Mouse (Mus musculus): Measurements from ENCODE around the gene Olfr1124. TPM values are rescaled to one million over a fixed set of nuclear protein-coding genes. Genes with fewer than 3 reads are reported as not detected.

The Olfr1124 gene
- polyA plus RNA-seq, 1 experiment from 2014 or later = not detected

DNA sequence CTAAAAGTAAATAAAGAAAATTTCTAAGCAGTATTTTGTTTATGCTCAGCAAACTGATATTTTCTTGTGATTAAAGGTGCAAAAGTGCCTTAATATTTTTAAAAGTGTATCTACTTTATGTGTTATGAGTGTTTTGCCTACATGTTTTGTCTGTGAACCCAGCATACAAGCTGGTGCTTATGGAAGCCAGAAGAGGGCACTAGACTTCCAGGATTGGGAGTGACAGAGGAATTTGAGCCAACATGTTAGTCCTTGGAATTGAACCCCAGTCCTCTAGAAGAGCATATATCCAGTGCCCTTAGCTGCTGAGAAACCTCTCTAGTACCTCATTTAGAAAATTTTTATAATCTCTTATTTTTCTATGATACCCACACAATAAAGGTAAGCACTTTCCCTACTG is 50.1 kb downstream of the Olfr1124 start:
- ATAC-seq (ENCODE audit: insufficient number of reproducible peaks, insufficient read depth, low FRiP score, low read depth) = no peak
- H3K4me2 ChIP-seq (replicated peaks; ENCODE audit: low read depth, low read length) = no peak overlapping the region
- H3K9ac ChIP-seq (replicated peaks; ENCODE audit: low read depth, low read length) = no peak overlapping the region

GRCm38 (mm10) chr2:87481158-87481557 is 51.1 kb downstream of the Olfr1124 start:
- no peaks in the 10 kb centered on the region for H3K4me1 ChIP-seq (ENCODE audit: control insufficient read depth, insufficient read depth, low read length)
- no peak overlapping the region for H3K27ac ChIP-seq (ENCODE audit: low read length)
- ATAC-seq (ENCODE audit: insufficient number of reproducible peaks, insufficient read depth, low FRiP score, low read depth) = no peak
- H3K4me2 ChIP-seq (replicated peaks; ENCODE audit: low read depth, low read length) = no peak overlapping the region
- H3K27me3 ChIP-seq (ENCODE audit: control insufficient read depth, insufficient read depth, low read length) = no peaks in the 10 kb centered on the region
- no peaks in the 10 kb centered on the region for H3K9me3 ChIP-seq (ENCODE audit: control insufficient read depth, low read depth, low read length)
- H3K4me3 ChIP-seq (ENCODE audit: low read depth, low read length) = no peak overlapping the region
- 73% methylated on average over 4 of the region's 4 CpGs for WGBS
- H3K9ac ChIP-seq (replicated peaks; ENCODE audit: low read depth, low read length) = no peak overlapping the region
- no peaks in the 10 kb centered on the region for H3K36me3 ChIP-seq (ENCODE audit: control insufficient read depth, insufficient read depth, low read length)

More for the DNA sequence above, 50.1 kb downstream of the Olfr1124 start:
- Histone ChIP-seq H3K36me3 (ENCODE audit: control insufficient read depth, insufficient read depth, low read length) (no peaks in the 10 kb centered on the region), H3K4me3 (ENCODE audit: low read depth, low read length) (no peak overlapping the region), H3K27me3 (ENCODE audit: control insufficient read depth, insufficient read depth, low read length) (no peaks in the 10 kb centered on the region), H3K9me3 (ENCODE audit: control insufficient read depth, low read depth, low read length) (no peaks in the 10 kb centered on the region), H3K4me1 (ENCODE audit: control insufficient read depth, insufficient read depth, low read length) (no peaks in the 10 kb centered on the region), H3K27ac (ENCODE audit: low read length) (no peak overlapping the region)

DNA sequence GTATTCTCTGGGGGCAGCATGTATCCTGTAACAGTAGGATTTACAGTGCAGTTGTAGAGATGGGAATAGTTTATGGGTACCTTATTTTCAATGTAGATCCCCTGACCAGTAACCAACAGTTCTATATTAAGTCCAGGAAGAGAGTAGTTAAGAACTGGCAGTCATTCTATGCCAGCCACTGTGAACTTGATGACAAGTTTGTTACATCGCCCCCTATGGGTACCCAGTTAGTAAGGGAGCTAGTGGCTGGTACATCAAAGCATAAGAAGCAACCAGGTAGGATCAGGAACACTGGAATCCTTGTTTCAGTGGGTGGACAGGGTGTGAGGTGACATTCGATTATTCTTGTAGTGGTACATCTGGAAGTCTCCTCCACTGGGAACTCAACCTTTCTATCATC is 52.2 kb downstream of the Olfr1124 start:
- H3K9me3 ChIP-seq (ENCODE audit: control insufficient read depth, low read depth, low read length) = no peaks in the 10 kb centered on the region
- ATAC-seq (ENCODE audit: insufficient number of reproducible peaks, insufficient read depth, low FRiP score, low read depth) = no peak
- WGBS = 77% methylated on average over 2 of the region's 2 CpGs
- H3K4me1 ChIP-seq (ENCODE audit: control insufficient read depth, insufficient read depth, low read length) = no peaks in the 10 kb centered on the region
- no peak overlapping the region for H3K4me3 ChIP-seq (ENCODE audit: low read depth, low read length)
- no peaks in the 10 kb centered on the region for H3K27me3 ChIP-seq (ENCODE audit: control insufficient read depth, insufficient read depth, low read length)
- H3K9ac ChIP-seq (replicated peaks; ENCODE audit: low read depth, low read length) = no peak overlapping the region
- H3K36me3 ChIP-seq (ENCODE audit: control insufficient read depth, insufficient read depth, low read length) = no peaks in the 10 kb centered on the region
- H3K27ac ChIP-seq (ENCODE audit: low read length) = no peak overlapping the region
- H3K4me2 ChIP-seq (replicated peaks; ENCODE audit: low read depth, low read length) = no peak overlapping the region

Other genes with a start within 250 kb of the Olfr1124 start
- not detected in 2 replicates for gene Olfr1112, start 242.5 kb upstream of the Olfr1124 start, polyA plus RNA-seq (2014; fragmentation: Nextera tagmentation; extraction: Ambion mirVana)
- not detected in 2 replicates for gene Olfr1113, start 221.3 kb upstream of the Olfr1124 start, polyA plus RNA-seq (2014; fragmentation: Nextera tagmentation; extraction: Ambion mirVana)
- gene Olfr1115, start 182.3 kb upstream of the Olfr1124 start, polyA plus RNA-seq (2014; fragmentation: Nextera tagmentation; extraction: Ambion mirVana) = not detected in 2 replicates
- not detected in 2 replicates for gene Olfr1116, start 162.7 kb upstream of the Olfr1124 start, polyA plus RNA-seq (2014; fragmentation: Nextera tagmentation; extraction: Ambion mirVana)
- gene Olfr1118, start 122.7 kb upstream of the Olfr1124 start, polyA plus RNA-seq (2014; fragmentation: Nextera tagmentation; extraction: Ambion mirVana) = not detected in 2 replicates
- gene Olfr1120, start 75.5 kb upstream of the Olfr1124 start, polyA plus RNA-seq (2014; fragmentation: Nextera tagmentation; extraction: Ambion mirVana) = not detected in 2 replicates
- gene Olfr1121, start 60.4 kb upstream of the Olfr1124 start, polyA plus RNA-seq (2014; fragmentation: Nextera tagmentation; extraction: Ambion mirVana) = not detected in 2 replicates
- gene Olfr1122, start 44.4 kb upstream of the Olfr1124 start, polyA plus RNA-seq (2014; fragmentation: Nextera tagmentation; extraction: Ambion mirVana) = not detected in 2 replicates
- gene Olfr1123, start 13.6 kb upstream of the Olfr1124 start, polyA plus RNA-seq (2014; fragmentation: Nextera tagmentation; extraction: Ambion mirVana) = not detected in 2 replicates
- not detected in 2 replicates for gene Olfr1126, start 23.7 kb downstream of the Olfr1124 start, polyA plus RNA-seq (2014; fragmentation: Nextera tagmentation; extraction: Ambion mirVana)
- gene Pramel7, start 66.8 kb downstream of the Olfr1124 start, polyA plus RNA-seq (2014; fragmentation: Nextera tagmentation; extraction: Ambion mirVana) = not detected in 2 replicates
- not detected in 2 replicates for gene Pramel6, start 76.3 kb downstream of the Olfr1124 start, polyA plus RNA-seq (2014; fragmentation: Nextera tagmentation; extraction: Ambion mirVana)
- gene Olfr153, start 101.5 kb downstream of the Olfr1124 start, polyA plus RNA-seq (2014; fragmentation: Nextera tagmentation; extraction: Ambion mirVana) = not detected in 2 replicates
- not detected in 2 replicates for gene Olfr1128, start 115.3 kb downstream of the Olfr1124 start, polyA plus RNA-seq (2014; fragmentation: Nextera tagmentation; extraction: Ambion mirVana)
- not detected in 2 replicates for gene Olfr1129, start 143.6 kb downstream of the Olfr1124 start, polyA plus RNA-seq (2014; fragmentation: Nextera tagmentation; extraction: Ambion mirVana)
- not detected in 2 replicates for gene Olfr1130, start 175.9 kb downstream of the Olfr1124 start, polyA plus RNA-seq (2014; fragmentation: Nextera tagmentation; extraction: Ambion mirVana)
- not detected in 2 replicates for gene Olfr1131, start 196.8 kb downstream of the Olfr1124 start, polyA plus RNA-seq (2014; fragmentation: Nextera tagmentation; extraction: Ambion mirVana)
- not detected in 2 replicates for gene Olfr1132, start 207.3 kb downstream of the Olfr1124 start, polyA plus RNA-seq (2014; fragmentation: Nextera tagmentation; extraction: Ambion mirVana)
- not detected in 2 replicates for gene Olfr1133, start 217.1 kb downstream of the Olfr1124 start, polyA plus RNA-seq (2014; fragmentation: Nextera tagmentation; extraction: Ambion mirVana)
- not detected in 2 replicates for gene Olfr1134, start 228.2 kb downstream of the Olfr1124 start, polyA plus RNA-seq (2014; fragmentation: Nextera tagmentation; extraction: Ambion mirVana)
- gene Olfr1135, start 243.4 kb downstream of the Olfr1124 start, polyA plus RNA-seq (2014; fragmentation: Nextera tagmentation; extraction: Ambion mirVana) = not detected in 2 replicates

Measured in stomach, embryonic 14.5 days (tissue).